Mouse (Mus musculus) left cerebral cortex, postnatal 4 days (tissue): ENCODE measurements around the gene Pld5. TPM values are rescaled to one million over a fixed set of nuclear protein-coding genes. Genes with fewer than 3 reads are reported as not detected.

ENCODE experiments used
- DNase-seq: peaks from one replicate; pipeline ENCODE4 v3.0.0-alpha.2; 2022
- intact Hi-C: fragments of 180-260 bp; cut with DNase I; formaldehyde crosslinking; loops from one replicate; pipeline ENCODE4 v1.15.1; 2025
- total RNA-seq, 2 experiments: library from RNA; stranded (reverse); gene quantifications; 2 replicates each; pipeline ENCODE4 v1.2.3; 2021

The Pld5 gene
- total RNA-seq: 1 to 10 TPM; 4.2 to 4.3 TPM

DNA sequence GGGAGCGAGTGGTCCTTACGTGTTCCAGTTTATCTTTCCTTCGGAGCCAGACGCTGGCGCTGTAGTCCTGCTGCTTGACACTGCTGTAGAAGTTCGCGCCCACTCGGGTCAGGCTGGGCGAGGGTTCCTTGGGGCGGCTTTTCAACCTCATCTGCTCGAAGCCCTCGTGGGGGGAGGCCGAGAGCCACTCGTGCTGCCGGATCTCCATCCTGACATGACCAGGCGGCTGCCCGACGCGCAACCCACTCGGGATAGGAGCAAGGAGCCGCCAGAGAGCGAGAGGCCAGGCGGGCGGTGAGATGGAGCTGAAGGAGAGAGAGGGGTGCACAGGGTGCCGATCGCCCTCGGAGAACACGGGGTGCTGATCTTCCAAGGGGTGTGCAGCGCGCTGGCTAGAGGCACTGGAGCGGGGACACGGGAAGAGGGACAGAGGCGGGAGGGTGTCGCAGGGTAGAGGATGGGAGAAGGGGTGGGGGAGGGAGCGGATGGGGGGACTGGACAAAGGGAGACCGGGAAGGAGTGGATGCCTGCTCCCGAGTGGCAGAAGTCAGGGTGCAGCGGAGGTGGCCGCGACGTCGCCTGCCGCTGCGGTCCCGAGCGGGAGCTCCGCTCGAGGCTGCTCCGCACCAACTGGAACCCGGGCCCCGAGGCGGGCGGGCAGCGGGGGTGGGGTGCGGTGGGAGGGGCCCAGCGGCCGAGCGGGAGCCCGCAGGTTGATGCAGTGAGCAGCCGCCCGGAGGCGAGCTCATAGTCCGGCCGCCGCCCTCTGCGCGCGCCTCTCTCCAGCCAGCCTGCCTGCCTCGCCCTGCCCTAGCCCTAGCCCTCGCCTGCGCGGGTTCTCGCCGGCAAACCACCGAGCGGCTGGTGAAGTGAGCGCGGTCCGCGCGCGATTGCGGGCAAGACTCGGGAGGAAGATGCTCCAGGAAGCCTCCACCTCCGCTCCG, at the start of gene Pld5:
Gene Pld5, minus strand, starts transcription at position 646 of the 944 bp plus-strand sequence.
- DNase-seq: peak; percentile 61
- intact Hi-C loops: no loop called here

DNA sequence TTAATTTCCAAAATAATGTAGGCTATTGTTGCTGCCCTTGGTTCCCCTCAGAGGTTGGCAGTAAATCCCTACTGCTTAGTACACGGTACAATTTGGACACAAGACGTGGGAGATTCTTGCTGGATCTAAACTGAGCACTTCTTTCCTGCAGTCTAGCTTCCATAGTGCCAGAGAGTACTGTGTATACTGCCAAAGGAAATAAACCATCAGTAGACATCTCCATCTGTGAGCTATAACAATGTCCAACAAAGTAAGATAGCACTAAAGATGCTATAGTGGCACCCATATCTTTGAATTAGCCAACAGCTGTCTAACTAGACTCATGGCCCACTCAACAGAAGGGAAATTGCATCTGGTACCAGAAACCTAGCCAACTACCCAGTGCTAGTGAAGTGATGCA, 40.0 kb upstream of the Pld5 start:
- intact Hi-C loops: no loop called here
- no peak for DNase-seq

DNA sequence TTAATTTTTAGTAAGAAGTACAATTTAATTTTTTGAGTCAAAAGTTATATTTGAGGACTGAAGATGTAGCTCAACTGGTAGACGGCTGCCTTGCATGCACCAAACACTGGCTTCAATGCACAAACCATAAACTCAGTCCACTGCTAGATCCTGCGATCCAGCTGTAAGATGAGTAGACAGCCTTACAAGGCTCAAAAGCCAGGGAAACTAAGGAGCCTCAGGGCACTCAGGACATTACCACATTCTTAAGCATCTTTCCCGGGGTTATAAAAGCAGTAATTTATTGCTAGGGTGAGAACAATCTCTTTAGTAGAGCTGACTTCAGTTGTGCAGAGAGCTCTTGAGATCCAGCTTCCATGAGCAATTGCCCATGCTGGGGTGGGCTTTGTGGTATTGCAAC, 35.1 kb upstream of the Pld5 start:
- intact Hi-C loops: no loop called here
- DNase-seq: no peak

DNA sequence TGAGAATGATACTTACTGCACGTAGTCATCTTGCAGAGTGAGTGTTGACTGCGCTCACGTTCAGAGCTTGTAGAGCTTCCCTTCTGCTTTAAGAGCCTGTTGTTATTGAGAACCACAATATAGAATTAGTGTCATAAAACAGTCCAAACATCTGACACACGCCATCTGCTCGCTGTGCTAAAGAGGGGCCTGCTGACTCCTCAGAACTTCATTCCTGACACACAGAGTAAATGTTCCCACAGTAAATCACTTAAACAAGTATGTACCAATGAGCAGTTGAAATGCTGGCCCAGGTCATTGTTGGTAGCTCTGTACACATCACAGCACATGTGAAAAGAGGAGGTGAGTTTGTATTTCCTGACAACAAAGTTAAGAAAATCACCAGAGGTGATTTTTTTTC, 14.3 kb upstream of the Pld5 start:
- intact Hi-C loops: no loop called here

DNA sequence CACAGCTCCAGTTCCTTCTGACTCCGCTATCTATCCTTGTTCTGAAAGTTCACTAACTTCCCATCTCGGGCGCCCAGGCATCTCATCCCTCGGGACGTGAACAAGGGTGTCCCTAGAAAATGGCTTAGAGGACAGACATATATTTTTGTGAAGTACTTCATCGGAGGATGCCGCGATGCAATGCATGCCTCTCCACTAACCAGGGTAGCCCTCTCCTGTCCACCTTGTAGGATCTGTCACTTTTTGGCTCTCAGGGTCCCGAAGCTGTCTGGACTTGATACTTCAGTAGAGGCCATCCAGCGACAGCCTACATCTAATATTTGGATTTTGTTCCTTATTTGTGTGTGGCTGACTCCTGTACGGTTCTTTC, 484 bp upstream of the Pld5 start:
- intact Hi-C loops: no loop called here
- no peak for DNase-seq

More for the DNA sequence above, 14.3 kb upstream of the Pld5 start:
- DNase-seq: no peak

DNA sequence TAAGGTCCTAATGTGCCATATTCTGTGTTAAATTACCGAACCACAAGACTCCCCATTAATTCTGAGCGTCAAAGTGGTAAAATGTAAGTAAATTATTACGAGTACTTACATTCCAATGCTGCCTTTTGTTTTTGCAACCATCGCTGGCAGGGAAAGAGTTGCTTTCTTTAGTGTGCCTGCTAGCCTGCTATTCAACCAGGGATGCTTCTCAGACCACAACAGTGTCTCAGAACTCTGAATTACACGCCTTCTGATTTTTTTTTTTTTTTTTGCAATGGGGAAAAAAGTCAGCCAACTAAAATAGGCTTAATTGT, 26.4 kb downstream of the Pld5 start:
- DNase-seq: no peak
- intact Hi-C loops: no loop called here

DNA sequence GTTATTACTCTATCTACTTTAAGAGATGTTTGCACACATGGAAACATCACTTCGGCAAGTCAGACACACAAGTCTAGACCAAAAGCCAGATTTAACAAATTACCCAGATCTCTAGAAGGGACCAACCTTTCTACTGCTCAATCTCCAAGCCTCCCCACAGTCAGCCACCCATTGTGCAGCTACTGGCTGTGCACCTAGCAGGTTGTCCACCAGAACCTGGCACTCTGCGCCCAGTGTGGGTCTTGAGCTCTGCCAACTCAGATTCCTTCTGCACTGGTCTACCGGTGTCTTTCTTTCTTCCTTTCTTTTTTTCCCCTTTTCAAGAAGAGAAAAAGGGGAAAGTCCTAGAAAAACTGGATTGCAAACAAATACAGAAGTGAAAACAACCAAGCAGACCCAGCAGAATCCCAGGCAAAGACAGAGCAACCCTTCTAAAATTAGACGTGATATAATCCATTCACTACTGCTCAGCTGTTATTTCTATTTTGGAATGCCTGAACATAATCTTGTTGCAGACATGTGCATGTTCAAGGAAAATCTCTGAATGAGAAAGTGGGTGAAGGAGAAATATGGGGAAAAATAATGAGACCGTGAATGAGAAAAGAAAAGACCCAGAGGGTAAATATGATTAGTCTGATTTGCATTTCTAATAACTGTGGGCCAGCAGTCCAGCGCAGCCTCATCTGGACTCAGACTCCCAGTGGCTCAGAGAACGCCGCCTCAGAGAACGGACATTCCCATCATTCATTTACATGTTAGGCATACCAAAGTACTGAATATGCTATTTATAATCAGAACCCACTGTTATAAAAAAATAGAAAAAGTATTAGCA, 27.0 kb downstream of the Pld5 start:
- no peak for DNase-seq
- intact Hi-C loops: no loop called here

DNA sequence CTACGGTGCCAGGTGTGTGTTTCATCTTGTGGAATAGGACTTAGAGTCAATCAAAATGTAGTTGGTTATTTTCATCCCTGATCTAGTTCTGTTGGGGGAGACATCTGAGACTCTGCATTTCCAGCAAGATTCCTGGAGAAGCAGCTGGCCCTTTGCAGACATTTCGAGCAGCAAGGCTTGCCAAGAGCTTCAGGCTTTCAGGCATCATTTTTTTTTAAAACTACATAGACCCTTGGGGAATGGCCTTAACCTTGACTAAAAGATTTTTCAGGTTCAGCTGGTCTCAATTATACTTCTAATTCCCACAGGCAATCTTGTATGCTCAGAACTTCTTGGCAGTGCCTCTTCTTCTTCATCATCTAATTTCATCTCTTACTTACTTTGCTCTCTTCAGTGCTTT, 35.9 kb downstream of the Pld5 start:
- intact Hi-C loops: no loop called here
- no peak for DNase-seq

DNA sequence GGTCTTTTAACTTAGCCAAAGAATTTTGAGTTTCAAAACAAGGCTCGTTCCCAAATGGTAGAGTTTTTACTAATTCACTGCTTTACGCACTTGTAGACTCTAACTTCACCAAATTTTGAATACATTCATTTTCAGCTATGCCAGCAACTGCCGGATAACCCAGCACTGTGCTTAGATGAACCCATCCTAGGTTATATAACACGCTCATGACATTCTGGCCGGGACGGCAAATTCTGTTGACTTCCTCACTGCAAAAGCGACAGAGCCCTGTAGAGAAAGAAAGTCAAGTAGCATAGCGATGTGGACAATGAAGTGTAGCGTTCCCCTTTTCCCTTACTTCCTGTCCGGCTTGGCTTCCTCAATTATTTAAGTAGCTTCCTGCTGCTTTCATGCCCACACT, 51.3 kb downstream of the Pld5 start:
- intact Hi-C loops: loop anchor here (5.0 to 10.0 kb wide), 2 partner anchors 289 to 474 kb away; no protein-coding TSS in a partner anchor

DNA sequence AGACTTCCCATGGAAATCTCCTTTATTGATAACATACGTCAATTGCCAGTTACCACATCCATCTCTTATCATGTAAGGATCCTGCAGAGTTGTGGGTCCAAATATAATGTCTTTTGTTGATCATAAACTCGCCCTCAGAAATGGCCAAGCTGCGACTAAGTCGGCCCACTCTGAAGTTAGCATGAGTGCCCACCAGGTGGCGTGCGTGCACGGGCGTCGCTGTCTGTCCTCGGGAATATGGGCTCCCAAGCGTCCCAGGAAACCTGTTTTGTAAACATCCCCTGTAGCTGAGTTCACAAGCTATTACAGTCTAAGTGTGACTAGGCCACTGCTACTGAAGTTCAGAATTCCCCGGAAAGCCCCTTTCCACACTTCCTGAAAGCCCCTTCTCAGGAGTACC, 51.9 kb downstream of the Pld5 start:
- DNase-seq: peak; percentile 83
- intact Hi-C loops: loop anchor here (5.0 to 10.0 kb wide), 2 partner anchors 288 to 474 kb away; no protein-coding TSS in a partner anchor

More for the DNA sequence above, 51.3 kb downstream of the Pld5 start:
- no peak for DNase-seq

DNA sequence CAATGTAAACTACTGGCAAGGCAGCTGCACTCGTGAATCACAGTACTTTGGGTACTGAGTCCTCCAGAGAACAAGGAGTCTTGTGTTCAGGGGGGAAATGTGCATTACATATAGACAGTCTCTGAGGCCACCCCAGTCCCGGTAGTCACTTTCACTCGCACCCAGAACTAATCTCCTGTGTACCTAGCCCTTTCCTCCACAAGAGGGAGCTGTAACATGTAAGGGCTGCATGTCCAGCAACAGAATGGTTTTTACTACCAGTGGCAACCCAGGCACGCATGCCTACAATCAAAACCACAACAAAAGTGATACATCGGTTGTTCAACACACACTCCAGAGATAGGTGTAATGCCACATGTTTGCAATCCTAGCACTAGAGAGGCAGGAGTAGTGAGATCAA, 56.9 kb downstream of the Pld5 start:
- intact Hi-C loops: no loop called here
- DNase-seq: no peak

DNA sequence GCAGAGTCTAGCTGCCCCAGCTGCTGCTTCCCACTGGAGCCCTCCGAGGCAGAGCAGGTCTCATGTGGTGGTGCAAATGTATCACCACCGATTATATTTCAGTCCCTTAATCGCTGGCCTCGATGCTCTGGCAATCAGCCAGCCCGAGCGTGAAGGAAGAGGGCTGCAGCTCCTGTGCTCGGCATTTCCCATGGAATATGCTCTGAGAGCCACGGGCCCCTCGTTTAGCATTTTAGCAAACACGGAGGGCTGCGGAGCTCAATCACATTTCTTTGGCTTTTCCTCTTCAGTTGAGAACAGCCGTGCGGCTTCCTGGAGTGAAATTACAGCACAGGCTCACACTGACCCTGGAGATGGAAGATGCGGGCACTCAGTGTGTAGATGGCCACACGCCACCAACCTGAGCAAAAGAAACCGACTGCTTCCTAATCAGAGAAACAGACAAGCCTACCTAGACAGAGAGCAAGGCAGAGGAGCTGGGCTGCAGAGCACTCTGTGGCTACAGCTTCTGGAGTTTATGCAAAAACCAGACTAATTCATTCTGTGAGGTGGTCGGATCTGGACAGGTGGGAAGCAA, 61.4 kb downstream of the Pld5 start:
- DNase-seq: peak; percentile 72
- intact Hi-C loops: no loop called here

DNA sequence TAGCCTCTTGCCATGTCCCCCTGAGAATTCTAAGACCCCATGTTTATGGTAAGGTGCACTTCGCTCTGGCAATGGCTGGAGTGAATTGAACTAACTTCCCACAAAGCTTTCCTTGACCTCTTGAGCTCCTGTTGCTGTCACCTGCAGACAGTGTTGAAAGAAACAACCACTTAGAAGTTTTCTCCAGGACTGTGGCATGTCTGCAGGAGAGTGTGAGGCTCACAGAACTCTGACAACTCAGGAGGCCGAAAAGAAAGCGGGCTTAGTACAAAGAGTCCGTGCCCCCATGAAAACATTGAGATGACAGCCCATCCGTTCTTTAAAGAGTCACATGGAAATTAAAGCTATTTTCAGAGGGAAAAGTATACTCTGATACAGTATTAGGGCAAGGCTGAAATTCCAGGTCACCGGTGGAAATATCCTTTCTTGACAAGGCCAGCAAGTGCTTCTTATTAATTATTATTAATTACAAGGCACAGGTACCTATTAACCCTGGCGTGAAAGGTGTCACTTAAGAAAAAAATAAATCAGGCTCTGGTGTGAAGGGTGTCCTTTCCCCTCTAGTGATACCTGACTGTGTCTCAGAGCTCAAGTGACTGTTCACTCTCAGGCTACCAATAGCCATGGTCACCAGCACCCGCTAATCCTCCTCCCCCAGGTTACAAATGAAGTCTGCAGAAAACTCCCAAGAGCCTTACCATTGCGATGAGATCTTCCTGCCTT, 62.0 kb downstream of the Pld5 start:
- no peak for DNase-seq
- intact Hi-C loops: no loop called here

DNA sequence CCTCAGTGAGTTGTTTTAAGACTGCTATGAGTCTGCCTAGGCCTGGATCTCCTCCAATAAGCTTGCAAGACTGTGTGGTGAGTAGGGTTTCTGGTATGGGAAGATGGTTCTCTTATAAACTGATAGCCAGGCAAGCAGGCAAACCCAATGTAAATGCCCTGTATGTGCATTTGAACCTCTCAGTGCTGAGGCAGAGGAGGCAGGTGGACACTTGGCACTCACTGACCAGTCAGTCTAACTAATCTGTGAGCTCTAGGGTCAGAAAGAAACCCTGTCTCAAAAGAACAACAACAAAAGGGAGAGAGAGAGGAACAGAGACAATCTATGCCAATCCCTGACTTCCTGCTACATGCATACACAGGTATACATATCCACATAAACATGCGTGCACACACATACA, 64.3 kb downstream of the Pld5 start:
- intact Hi-C loops: no loop called here
- DNase-seq: no peak

DNA sequence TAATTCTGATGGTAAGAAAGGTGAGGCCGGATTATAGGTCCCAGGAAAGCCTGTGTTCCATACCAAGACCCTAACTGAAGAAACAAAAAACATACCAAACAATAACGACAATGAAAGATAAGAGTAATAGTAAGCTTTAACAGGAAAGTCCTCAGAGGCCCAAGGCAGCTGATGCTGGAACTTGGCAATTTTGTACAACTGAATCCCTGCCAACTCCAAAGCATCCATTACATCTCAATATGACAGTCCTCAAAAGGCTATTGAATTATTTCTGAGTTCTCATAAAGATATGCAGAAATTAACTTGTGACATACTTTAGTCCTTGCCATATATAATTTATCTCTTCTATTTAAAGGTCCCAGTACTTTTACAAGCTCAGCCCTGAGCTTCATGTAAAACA, 67.1 kb downstream of the Pld5 start:
- intact Hi-C loops: no loop called here
- DNase-seq: no peak

DNA sequence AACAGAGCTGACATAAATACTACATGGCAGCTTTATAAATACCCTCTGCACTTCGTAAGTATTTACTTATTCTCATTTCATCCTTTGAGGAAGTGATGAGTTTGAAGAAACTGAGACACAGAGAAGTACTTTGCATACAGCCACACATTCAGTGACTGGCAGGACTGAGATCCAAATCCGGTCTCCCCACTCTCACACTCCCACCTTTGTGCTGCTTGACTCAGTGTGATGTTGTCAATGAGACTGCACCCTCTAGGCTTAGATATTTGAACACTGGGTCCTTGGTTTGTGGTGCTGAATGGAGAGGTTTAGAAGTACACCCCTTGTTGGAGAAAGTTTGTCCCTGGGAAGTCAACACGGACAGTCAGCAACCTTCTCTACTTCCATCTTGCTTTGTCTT, 72.8 kb downstream of the Pld5 start:
- intact Hi-C loops: no loop called here
- no peak for DNase-seq

DNA sequence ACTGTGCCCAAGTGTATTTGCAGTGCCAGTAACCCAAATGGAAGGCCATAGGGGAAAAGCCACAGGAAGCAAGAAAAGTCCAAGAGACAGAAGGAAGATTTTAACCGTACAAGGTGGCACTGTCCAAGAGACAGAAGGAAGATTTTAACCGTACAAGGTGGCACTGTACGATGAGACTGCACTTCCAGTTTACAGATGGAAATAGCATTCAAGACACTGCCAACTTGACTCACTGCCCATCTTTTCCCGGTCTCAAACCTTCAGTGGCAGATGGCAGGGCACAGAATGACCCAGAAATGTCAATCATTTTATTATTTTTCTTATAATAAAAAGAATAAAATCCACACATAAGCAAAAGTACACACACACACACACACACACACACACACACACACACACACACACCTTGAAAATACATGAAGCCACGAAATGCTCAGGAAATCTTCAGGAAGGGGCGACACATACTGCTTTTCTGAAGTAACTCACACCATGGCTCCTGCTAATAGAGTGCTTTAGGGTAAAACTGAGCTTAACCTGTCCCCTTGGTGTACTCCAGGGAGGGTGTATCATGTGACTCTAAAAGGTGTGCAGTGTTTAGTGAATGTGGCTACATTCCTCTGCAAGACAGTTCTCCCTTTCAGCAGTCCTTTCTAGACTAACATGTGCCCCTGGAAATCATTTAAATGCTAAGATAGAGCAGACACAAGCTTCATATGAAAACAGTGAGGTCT, 77.9 kb downstream of the Pld5 start:
- intact Hi-C loops: no loop called here
- DNase-seq: peak; percentile 82

DNA sequence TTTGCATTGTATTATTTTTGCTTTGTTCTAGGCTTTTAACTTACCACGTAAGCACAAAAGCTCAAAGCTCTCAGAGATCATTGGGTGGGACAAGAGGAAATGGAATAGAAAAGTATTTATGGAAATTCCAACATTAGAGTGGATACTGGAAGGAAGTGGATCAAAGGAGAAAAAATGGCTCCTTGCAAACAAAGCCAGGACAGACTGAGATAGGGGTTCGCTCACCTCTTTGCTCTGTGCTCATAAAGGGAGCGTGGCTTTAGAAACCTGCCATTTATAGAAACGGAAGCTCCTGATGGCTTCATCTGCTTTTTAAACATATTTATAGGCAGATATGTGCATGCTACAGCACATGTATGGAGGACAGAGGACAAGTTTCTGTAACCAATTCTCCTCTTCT, 78.8 kb downstream of the Pld5 start:
- intact Hi-C loops: no loop called here
- no peak for DNase-seq

DNA sequence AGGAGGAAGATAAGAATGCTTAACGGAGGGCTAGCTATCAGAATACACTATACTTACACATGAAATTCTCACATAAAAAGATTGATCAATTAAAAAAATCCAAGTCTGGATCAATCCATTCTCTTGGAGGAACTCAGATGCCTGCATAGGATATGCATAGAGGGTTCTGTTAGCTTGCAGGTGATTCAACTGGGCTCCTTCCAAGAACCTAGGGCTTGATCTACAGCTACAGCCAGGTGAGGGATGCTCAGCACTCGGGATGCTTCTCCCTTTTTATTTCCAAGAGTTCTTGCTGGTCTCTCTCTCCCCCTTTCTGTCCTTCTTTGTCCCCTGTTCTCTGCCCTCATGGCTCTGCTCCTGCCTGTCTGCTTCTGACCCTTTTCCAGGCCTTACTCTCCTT, 80.4 kb downstream of the Pld5 start:
- DNase-seq: no peak
- intact Hi-C loops: no loop called here

DNA sequence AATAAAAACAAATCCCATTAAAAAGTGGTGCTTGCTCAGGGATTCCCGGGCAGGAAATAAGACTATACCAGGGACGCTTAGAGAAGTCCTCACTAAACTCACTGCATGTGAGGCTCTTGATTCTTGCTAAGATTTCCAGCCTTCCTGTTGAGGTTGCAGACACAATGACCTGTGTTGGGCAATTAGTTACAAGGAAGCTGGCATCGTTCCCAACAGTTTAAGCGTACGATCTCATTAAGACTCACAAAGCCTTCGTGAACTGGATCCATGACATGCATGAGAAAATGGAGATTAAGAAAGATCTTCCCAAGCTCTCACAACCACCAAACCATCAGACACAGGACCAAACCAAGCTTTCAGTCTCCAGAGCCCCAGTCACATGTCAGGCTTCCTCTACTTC, 91.1 kb downstream of the Pld5 start:
- DNase-seq: no peak

More for the DNA sequence above, 91.1 kb downstream of the Pld5 start:
- intact Hi-C loops: no loop called here
